Mouse (Mus musculus) cerebellum, adult 9-10 months (tissue): Measurements from ENCODE around the gene E130309D02Rik.

Experiments used
- DNase-seq: peaks from one replicate; pipeline ENCODE4 v3.0.0; 2022

E130309D02Rik gene

GRCm38 (mm10) chr5:143308825-143309224 lies 6.3 kb downstream of the E130309D02Rik start:
- DNase-seq, result no peak

DNA sequence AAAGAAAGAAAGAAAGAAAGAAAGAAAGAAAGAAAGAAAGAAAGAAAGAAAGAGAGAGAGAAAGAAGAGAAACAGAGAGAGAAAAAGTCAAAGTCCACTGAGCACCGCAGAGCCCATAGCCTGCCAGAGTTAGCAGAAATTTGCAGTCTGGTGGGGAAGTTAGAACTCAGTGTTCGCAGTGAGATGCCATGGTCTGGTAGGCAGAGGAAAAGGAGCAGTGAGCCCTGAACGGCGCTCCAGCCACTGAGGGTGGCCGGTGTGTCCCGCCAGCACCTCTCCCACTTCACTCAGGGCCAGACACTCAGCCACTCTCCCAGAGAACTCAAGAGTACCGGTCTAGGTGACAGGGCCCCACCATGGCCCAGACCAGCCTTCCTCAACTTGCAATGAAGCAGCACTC lies 10.9 kb downstream of the E130309D02Rik start:
- DNase-seq, result no peak

DNA sequence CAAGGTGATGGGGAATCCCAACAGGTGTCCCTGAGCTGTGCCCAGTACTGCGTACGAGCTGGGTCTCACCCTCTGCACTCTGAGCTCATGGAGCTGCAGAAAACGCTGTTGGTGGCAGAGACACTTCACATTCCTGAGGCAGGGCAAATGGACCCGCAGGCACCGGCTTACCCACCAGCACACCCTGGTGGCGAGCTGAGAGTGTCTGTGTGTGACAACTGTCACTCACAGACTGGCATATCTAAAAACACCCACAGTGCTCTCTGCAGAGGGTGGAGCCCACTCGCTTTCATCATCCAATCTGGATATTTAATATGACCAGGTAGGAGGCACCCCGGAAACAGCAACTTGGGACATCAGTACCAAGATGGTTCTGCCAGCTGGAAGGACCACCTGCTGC lies 13.9 kb downstream of the E130309D02Rik start:
- DNase-seq, result no peak

DNA sequence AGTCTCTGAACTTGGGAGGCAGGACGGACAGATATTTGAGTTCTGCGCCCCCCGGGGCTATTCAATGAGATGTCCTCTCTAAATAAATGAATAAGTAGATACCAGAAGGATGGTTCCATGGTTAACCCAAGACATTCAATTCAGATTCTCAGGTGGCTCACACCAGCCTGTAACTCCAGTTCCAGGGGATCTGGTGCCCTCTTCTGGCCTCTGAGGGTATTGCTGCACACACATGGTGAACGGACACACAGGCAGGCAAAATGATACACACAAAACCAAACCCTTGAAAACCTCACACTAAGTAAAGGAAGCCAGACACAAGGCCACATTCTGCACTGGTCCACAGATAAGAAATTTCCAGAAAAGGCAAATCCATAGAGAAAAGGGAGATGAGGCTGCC lies 15.5 kb downstream of the E130309D02Rik start:
- DNase-seq, result peak; percentile 66

DNA sequence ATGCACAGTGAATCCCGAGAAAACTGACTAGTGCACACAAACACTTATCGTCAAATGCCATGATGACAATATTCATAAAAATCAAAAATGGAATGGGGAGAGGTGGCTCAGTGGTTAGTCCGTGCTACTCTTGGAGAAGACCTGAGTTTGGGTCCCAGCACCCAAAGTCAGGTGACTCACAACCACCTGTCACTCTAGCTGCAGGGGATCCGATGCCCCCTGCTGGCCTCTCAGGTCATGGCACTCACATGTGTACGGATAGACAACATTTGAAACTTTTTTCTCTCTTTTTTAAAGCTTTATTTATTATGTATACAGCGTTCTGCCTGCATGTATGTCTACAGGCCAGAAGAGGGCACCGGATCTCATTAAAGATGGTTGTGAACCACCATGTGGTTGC lies 16.8 kb downstream of the E130309D02Rik start:
- no peak for DNase-seq

DNA sequence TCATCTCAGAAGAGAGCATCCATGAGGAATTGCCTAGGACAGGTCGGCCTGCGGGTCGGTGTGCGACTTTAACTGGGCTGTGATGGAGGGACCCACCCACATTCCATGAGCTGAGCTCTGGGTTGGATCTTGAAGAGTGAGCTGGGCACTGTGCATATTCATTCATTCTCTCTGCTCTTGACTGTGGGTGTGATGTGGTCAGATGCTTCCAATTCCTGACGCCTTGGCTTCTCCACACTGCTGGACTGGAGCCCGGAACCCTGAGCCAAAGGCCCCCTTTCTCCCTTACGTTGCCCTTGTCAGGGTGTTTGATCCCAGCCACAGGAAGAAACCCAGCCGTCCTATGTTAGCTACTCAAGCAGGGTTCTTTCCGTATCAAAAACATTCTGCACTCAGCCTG lies 17.2 kb downstream of the E130309D02Rik start:
- DNase-seq, result no peak

DNA sequence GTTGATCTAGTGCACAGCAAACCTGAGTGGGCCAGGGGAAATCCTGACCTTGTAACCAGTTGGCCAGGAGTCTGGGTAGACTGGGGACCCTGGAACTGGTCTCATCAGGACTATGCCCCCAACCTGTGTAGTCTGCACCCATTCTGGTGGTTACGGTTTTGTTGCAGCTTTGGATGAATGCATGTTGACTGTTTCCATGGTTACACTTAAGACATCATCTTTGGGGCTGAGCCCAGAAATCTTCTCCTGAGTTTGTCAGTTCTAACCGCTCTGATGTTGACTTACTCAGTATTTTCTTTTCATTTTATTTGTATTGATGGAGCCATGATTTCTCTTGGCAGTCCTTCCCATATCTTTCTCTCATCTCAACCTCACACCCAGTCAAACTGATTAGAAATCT lies 19.8 kb downstream of the E130309D02Rik start:
- DNase-seq, result no peak

- no peak for DNase-seq
Measured at GRCm38 (mm10) chr5:143294862-143295261, 20.3 kb downstream of the E130309D02Rik start.

- no peak for DNase-seq
Measured at GRCm38 (mm10) chr5:143293404-143293803, 21.8 kb downstream of the E130309D02Rik start, which contains the start of gene Zfp853. Gene Zfp853, minus strand, starts transcription at chr5:143293623.

- no peak for DNase-seq
Measured at GRCm38 (mm10) chr5:143292879-143293278, 22.3 kb downstream of the E130309D02Rik start.

DNA sequence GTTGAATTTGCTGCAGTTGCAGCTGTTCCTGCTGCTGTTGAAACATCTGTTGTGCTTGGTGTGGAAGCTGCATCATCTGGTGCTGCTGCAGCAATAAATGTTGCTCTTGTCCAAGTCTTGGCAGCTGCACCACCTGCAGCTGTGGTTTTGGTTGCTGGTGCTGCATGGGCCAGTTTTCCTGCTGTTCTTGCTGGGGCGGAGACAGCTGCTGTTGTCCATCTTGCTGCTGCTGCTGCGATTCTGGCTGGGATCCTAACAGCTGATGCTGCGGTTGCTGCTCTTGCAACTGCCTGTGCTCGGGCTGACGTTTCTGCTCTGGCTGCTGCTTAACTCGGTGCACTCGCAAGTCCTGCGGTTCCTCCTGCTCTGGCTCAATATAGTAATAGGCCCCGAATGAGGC lies 25.9 kb downstream of the E130309D02Rik start:
- DNase-seq, result no peak

GRCm38 (mm10) chr5:143288378-143288911 lies 26.7 kb downstream of the E130309D02Rik start:
- DNase-seq, result no peak

- peak; percentile 51 for DNase-seq
Measured at GRCm38 (mm10) chr5:143287774-143288328, 27.3 kb downstream of the E130309D02Rik start.

DNA sequence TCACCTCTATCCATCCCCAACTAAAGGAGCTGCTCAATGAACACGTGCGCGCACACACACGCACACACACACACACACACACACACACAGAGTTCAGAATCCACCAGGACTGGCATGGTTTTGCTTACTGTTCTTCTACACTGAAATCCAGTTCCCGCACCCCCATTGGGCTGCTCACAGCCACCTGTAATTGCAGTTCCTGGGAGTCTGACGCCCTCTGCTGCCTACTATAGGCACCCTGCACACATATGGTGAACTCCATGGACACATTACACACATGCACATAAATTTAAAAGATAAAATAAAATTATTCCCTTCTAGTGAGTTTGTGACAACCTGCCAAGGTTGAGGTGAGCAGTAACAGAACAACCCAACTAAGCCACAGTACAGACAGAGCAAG lies 30.4 kb downstream of the E130309D02Rik start:
- DNase-seq, result no peak

- DNase-seq, result no peak
Measured at GRCm38 (mm10) chr5:143279247-143279646, 35.9 kb downstream of the E130309D02Rik start.

DNA sequence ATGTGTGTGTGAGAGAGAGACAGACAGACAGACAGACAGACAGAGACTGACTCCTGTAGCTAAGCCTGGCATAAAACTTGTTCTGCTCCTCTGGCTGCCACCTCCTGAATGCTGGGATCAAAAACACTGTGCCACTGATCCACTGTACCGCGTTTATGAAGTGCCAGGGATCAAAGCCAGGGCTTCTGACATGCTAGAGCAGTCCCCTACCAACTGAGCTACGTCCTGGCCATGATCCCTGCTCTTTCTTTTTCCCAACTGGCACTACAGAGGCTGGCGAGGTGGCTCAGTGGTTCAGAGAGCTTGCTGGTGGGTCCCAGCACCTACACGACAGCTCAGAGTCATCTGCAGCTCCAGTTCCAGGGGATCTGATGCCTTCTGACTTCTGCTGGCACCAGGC lies 39.4 kb downstream of the E130309D02Rik start:
- DNase-seq, result no peak

GRCm38 (mm10) chr5:143272540-143273330 lies 42.4 kb downstream of the E130309D02Rik start:
- DNase-seq, result no peak

GRCm38 (mm10) chr5:143272108-143272507 lies 43.1 kb downstream of the E130309D02Rik start:
- no peak for DNase-seq

GRCm38 (mm10) chr5:143271642-143272041 lies 43.5 kb downstream of the E130309D02Rik start:
- DNase-seq, result no peak

- no peak for DNase-seq
Measured at GRCm38 (mm10) chr5:143270151-143270519, 45.0 kb downstream of the E130309D02Rik start.

DNA sequence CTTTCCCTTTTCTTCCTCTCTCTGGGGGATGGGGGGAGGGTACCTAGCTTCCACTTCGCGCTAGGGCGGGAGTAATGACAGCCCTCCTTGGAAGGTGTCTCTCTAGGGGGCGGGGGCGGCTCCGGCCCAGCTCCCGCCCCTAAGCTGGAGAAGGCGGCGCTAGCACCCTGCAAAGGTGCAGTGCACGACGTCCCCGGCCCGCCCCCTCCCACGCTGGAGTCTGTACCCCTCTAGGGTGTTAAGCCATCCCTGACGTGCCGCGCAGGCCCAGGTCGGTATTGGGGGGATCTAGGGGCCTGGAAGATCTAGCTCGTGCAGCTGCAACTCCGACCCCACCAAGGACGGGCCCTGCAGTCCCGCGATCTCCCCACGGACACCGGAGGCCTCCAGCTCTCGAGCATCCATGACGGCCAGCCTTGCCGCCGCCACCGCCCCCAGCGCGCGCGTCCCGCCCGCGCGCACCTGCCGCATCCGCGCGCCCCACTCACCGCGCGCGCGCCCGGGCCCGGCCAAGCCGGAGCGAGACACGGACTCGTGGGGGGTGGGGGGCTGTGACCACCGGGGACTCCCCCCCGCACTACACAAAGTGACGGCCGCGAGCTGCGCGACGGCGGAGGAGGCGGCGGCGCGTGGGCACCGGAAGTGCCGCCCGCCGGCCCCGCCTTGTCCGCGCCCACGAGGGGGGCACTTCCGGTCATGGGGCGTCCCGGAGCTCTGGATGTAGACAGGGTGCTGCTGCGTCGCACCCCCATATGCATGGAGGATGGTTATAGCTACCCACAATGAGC lies 45.6 kb downstream of the E130309D02Rik start, which contains the start of gene Zfp316:
Gene Zfp316, minus strand, starts transcription at position 660 of the 788 bp plus-strand sequence.
- DNase-seq, result peak; percentile 78

GRCm38 (mm10) chr5:143268985-143269362 lies 46.2 kb downstream of the E130309D02Rik start:
- DNase-seq, result no peak

DNA sequence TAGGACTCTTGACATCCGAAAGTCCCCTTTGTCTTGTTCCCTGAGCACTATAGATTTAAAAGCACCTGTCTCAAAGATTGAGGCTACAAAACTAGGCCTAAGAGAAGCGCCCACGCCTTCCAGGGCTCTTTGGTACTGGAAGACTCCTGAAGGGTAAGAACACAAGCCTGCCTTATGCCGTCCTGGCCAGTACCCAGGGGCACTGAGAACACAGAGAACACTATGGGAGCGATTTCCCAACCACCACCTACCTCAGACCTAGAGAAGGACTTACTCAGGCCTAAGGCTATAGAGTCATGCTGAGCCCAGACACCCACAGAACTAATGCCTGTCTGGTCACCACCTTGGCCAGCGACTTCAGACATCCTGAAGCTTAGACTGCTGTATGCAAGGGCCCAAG lies 48.4 kb downstream of the E130309D02Rik start:
- no peak for DNase-seq
